Mouse (Mus musculus) limb, embryonic 10.5 days (tissue): ENCODE measurements around the gene Tomm20. TPM values are rescaled to one million over a fixed set of nuclear protein-coding genes. Genes with fewer than 3 reads are reported as not detected.
A peak's percentile ranks its signal among the peaks of the same experiment; 100 is the strongest.

Source experiments
- DNase-seq: peaks from one replicate; pipeline ENCODE4 v3.0.0-alpha.2; 2017; ENCODE audit warnings: low spot score
- H3K27ac ChIP-seq: fragments of 300-500 bp; sonication (generic); 2 replicates; pipeline ENCODE4 v1.5.1; 2016; ENCODE audit warnings: mild to moderate bottlenecking
- H3K27me3 ChIP-seq: fragments of 300-500 bp; sonication (generic); 2 replicates; pipeline ENCODE4 v1.6.1; 2016; ENCODE audit warnings: low read depth, mild to moderate bottlenecking; ENCODE audit not compliant: poor library complexity, severe bottlenecking
- H3K36me3 ChIP-seq: fragments of 300-500 bp; sonication (generic); 2 replicates; pipeline ENCODE4 v1.6.1; 2016; ENCODE audit warnings: mild to moderate bottlenecking, moderate library complexity
- H3K4me1 ChIP-seq: fragments of 300-500 bp; sonication (generic); 2 replicates; pipeline ENCODE4 v1.6.1; 2016
- H3K4me3 ChIP-seq: fragments of 300-500 bp; sonication (generic); 2 replicates; pipeline ENCODE4 v1.5.1; 2016; ENCODE audit warnings: mild to moderate bottlenecking, moderate library complexity
- H3K9me3 ChIP-seq: fragments of 300-500 bp; sonication (generic); replicated peaks from 2 replicates; pipeline ENCODE4 v1.6.1; 2016; ENCODE audit warnings: mild to moderate bottlenecking
- WGBS: fragments of 180-500 bp; shearing (Covaris S2); methylation state at CpG from one replicate; pipeline ENCODE4 v1.1.7; 2016; 5-methylcytosine and 5-hydroxymethylcytosine counted together
- polyA plus RNA-seq: library from polyadenylated mRNA; unstranded; fragments of >200 nt; fragmentation: Nextera tagmentation; extraction: Ambion mirVana; gene quantifications from 2 replicates; pipeline ENCODE4 v1.2.1, GENCODE M21; 2016

The Tomm20 gene
- polyA plus RNA-seq, 1 experiment from 2014 or later, result 301 TPM

DNA sequence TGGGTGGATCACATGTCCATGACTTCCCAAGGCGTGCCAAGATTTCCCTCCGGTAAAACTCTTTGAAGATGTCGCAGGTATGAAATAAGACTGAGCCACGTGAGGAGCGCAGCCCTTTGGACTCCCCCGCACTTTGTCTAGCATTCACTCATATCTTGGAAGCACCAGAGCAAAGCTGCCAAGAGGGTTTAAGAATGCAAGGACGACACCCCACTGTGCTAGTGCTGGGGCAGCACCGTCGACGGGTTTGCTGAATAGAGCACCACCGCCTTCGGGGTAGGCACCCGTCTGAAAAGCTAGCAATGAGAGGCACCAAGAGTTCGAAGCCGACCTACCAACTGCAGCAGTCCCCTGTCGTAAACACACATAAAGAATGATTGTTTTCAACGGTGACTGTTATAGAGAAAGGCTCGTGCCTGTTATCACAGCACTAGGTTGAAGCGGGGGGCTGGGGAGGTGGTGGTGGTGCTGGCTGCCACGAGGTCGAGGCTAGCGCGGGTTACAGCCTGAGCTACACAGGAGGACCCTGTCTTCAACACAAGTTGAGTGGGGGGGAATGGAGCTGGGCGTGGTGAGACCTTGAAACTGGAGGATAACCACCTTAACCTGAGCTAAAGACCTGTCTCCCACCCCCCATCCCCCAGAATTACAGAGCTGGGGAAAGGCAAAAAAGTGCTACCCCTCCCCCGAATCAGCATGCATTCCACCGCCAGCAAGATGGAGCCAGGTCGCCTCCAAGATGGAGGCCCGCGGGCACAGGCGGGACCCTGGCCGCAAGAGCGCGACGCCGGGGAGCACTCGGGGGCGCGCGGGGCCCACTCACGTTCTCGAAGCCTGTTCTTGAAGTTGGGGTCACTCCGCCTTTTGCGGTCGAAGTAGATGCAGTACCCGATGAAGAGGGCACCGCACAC lies 608 bp downstream of the Tomm20 start:
- DNase-seq, result peak; percentile 78
- peaks cover 55% of the 10 kb centered on the region for H3K36me3 ChIP-seq
- H3K27ac ChIP-seq, result peak overlapping the region; percentile 95
- under 1% methylated on average over 46 of the region's 46 CpGs for WGBS
- H3K4me3 ChIP-seq, result peak overlapping the region; percentile 86
- H3K27me3 ChIP-seq, result no peaks in the 10 kb centered on the region
- peaks cover 12% of the 10 kb centered on the region for H3K4me1 ChIP-seq
- no peaks in the 10 kb centered on the region for H3K9me3 ChIP-seq

DNA sequence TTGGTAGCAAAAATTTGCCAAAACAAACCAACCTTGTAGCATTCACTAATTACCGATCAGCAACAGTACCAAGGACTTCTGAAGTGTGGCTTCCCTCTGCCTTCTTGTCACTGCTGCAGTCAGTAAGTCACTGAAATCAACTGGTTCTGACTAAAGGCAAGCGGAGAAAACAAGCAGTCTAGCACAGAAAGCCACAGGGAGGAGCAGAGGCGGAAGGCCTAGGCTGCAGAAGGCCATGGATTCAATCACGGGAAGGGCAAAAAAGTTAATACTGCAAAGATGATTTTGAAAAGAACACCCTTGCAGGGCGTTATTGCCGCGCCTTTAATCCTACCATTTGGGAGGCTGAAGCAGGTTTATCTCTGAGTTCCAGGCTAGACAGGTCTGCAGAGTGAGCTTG lies 2.1 kb downstream of the Tomm20 start:
- 91% methylated on average over 7 of the region's 7 CpGs for whole genome bisulfite sequencing
- Histone ChIP-seq H3K9me3 (no peaks in the 10 kb centered on the region), H3K36me3 (peaks cover 55% of the 10 kb centered on the region), H3K4me3 (peak overlapping the region; percentile 86), H3K4me1 (peaks cover 12% of the 10 kb centered on the region), H3K27me3 (no peaks in the 10 kb centered on the region), H3K27ac (no peak overlapping the region)
- no peak for DNase-seq

DNA sequence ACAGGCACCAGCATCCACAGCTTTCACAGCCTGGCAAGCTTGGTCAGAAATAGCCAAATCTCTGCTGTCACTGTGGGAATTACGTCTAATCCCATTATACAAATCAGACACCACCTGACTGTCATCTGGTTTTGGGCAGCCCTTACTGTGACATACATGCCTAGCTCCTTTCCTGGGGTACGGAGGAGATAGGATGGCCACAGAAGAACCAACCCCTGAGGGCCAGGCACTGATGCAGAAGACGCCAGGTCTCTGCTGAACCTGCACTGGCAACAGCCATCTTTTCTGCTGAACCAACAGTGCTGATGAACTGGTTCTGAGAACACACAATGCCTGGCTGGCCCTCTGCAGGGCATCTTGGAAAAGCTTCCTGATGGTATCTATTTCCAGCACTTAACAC lies 8.3 kb downstream of the Tomm20 start:
- Histone ChIP-seq H3K27me3 (no peaks in the 10 kb centered on the region), H3K9me3 (no peaks in the 10 kb centered on the region), H3K4me1 (no peaks in the 10 kb centered on the region), H3K36me3 (peaks cover 85% of the 10 kb centered on the region), H3K27ac (no peak overlapping the region), H3K4me3 (no peak overlapping the region)
- WGBS, result 91% methylated on average over 3 of the region's 3 CpGs
- no peak for DNase-seq

DNA sequence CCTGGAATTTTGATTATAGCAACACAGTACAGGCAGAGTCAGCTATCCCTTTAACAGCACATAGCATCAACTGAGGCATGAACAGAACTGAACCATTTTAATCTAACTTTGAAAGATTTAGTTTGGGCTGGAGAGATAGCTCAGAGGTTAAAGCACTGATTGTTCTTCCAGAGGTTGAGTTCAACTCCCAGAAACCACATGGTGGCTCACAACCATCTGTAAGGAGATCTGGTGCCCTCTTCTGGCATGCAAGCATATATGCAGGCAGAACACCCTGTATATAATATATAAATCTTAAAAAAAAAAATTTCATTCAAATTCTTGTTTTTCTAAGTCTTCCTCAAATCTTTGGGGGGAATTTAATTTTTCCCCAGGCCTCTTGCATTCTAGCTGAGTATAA lies 9.7 kb downstream of the Tomm20 start:
- peaks cover 91% of the 10 kb centered on the region for H3K36me3 ChIP-seq
- no peak overlapping the region for H3K27ac ChIP-seq
- no peaks in the 10 kb centered on the region for H3K9me3 ChIP-seq
- no peaks in the 10 kb centered on the region for H3K4me1 ChIP-seq
- DNase-seq, result no peak
- H3K4me3 ChIP-seq, result no peak overlapping the region
- no peaks in the 10 kb centered on the region for H3K27me3 ChIP-seq

DNA sequence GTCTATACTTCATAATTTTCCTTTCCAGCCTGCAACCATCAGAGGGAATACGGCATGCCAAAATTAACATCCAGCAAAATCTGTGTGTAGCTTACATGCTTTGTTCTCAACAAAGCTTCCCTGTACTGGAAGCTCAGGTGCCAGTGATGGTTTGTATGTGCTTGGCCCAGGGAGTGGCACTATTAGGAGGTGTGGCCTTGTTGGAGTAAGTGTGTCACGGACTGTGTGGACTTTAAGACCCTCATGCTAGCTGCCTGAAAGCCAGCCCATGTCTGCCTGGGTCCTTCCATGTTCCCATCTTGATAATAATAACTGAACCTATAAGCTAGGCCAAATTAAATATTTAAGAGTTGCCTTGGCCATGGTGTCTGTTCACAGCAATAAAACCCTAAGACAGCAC lies 10.3 kb downstream of the Tomm20 start:
- Histone ChIP-seq H3K9me3 (no peaks in the 10 kb centered on the region), H3K4me3 (no peak overlapping the region), H3K36me3 (peaks cover 95% of the 10 kb centered on the region), H3K27ac (no peak overlapping the region), H3K4me1 (no peaks in the 10 kb centered on the region), H3K27me3 (no peaks in the 10 kb centered on the region)
- no peak for DNase-seq
- WGBS, result 94% methylated on average over 2 of the region's 2 CpGs

DNA sequence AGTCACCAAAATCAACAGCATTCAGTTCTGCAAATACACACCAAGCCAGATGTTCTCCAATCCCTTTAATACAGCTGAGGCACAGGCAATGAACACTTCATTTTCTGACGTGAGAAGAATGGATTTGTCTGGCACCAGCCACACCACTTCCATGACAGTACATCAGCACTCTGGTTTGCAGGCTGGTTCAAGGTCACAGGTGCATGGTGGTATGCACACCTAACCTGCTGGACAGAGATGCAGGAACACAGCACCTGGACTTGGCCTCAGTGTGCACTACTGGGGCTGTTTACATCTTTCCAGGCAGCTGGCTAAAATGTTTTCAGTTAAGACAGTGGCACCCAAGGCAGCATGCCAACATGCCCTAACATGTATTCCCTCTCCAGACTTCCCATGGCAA lies 13.0 kb downstream of the Tomm20 start:
- Histone ChIP-seq H3K27me3 (no peaks in the 10 kb centered on the region), H3K4me3 (no peak overlapping the region), H3K9me3 (no peaks in the 10 kb centered on the region), H3K36me3 (peaks cover 94% of the 10 kb centered on the region), H3K4me1 (no peaks in the 10 kb centered on the region), H3K27ac (no peak overlapping the region)
- 77% methylated on average over 1 of the region's 1 CpGs for WGBS
- no peak for DNase-seq

DNA sequence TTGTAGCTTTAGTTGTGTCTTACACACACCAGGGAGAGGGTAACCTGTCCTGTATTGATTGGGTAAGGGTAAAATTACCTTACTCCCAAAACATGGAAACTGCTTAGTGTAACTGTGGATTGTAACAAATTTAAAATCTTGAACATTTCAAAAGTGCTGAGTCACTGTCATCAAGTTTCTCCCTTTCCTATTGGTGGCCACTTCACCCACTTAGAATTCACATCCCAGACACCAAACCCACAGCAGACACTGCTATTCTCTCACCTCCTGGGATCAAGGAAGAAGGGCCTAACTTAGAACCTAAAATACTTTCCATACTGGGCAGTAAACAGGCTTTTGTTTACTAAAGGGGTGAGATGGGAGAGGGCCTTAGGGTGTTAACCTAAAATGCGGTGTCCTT lies 13.4 kb downstream of the Tomm20 start:
- no peak overlapping the region for H3K27ac ChIP-seq
- H3K4me1 ChIP-seq, result no peaks in the 10 kb centered on the region
- no peaks in the 10 kb centered on the region for H3K9me3 ChIP-seq
- no peak overlapping the region for H3K4me3 ChIP-seq
- peaks cover 94% of the 10 kb centered on the region for H3K36me3 ChIP-seq
- 94% methylated on average over 1 of the region's 1 CpGs for WGBS
- no peaks in the 10 kb centered on the region for H3K27me3 ChIP-seq
- DNase-seq, result no peak

DNA sequence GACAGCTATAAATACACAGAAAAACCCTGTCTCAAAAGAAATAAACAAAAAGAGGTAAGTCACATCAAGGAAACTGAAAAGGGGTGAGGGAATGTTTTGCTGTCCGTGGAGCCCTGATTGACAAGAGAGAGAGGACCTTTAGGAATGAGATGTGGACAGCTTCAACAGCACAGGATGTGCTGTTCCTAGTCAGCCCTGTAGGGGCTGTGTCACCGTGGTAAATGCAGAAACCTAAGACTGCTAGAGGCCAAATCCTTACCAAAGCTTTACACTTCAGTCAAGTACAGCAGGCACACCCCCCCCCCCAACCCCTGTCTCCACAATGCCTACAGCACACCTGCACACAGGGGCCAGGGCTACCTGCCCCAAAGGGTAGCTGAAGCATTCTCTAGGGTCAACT lies 13.9 kb downstream of the Tomm20 start:
- H3K27ac ChIP-seq, result no peak overlapping the region
- no peaks in the 10 kb centered on the region for H3K4me1 ChIP-seq
- no peak overlapping the region for H3K4me3 ChIP-seq
- no peak for DNase-seq
- no peaks in the 10 kb centered on the region for H3K27me3 ChIP-seq
- 52% methylated on average over 2 of the region's 2 CpGs for WGBS
- H3K9me3 ChIP-seq, result no peaks in the 10 kb centered on the region
- H3K36me3 ChIP-seq, result peaks cover 91% of the 10 kb centered on the region

DNA sequence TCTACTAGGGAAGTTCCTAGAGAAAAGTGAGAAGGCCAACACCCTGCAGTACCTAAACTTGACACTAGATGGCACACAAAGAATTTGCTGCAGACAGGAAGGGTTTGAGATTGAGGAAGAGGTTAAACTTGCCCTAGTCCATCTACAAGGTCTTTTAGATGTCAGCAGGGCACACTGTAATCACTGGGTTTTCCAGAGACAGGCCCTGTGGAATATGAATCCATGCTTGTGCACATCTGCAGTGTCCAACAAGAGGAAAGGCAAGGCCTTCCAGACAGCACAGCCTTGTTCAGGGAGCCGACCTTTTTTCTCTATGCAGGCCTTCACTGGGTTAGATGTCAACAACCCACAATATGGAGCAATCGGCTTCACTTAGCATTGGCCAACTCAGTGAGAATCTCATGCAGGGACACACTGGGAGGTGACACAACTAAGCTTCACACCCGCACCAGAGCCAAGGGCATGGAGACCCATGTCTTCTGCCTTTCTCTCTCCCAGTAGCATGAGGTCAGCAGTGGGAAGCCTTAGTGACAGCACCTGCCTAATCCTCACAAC lies 16.0 kb downstream of the Tomm20 start:
- H3K27ac ChIP-seq, result no peak overlapping the region
- no peak overlapping the region for H3K4me3 ChIP-seq
- 80% methylated on average over 3 of the region's 3 CpGs for WGBS
- no peaks in the 10 kb centered on the region for H3K27me3 ChIP-seq
- peak; percentile 69 for DNase-seq
- H3K36me3 ChIP-seq, result peaks cover 86% of the 10 kb centered on the region
- no peaks in the 10 kb centered on the region for H3K9me3 ChIP-seq
- no peaks in the 10 kb centered on the region for H3K4me1 ChIP-seq

DNA sequence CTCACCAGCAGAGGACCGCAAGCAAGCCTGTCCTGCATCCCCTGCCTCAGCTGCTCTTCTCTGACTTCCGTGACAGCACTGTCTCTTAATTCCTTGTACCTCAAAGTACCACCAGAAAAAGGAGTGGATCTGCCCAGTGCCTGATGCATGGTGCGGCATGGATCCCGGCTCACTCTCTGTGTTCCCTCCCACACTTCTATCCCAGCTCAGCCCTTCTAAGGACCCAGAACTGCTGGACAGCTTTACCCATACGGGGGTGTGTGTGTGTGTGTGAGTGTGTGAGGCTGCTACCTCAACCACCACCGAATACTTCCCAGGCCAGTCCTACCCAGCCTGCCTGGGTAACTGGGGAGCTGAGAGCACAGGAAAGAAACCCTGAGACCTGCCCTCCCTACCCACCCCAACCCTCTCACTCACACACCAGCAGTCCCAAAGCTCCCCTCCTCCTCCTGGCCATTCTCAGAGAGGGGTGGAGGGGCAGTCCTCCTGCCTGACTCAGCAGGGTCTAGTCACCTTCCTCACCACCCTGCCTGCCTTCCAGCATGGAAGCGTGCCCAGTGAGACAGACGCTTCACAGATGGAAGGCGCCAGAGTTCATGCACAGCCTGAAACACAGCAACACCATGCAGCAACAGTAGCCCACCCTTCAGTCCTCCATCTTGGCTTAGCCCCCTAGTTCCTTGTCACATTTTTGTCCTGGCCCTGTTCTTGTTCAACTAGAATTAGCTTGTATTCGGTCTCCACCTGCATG lies 16.7 kb downstream of the Tomm20 start:
- H3K36me3 ChIP-seq, result peaks cover 82% of the 10 kb centered on the region
- H3K4me1 ChIP-seq, result no peaks in the 10 kb centered on the region
- H3K27me3 ChIP-seq, result no peaks in the 10 kb centered on the region
- no peaks in the 10 kb centered on the region for H3K9me3 ChIP-seq
- DNase-seq, result no peak
- H3K27ac ChIP-seq, result no peak overlapping the region
- 92% methylated on average over 10 of the region's 10 CpGs for WGBS
- no peak overlapping the region for H3K4me3 ChIP-seq

DNA sequence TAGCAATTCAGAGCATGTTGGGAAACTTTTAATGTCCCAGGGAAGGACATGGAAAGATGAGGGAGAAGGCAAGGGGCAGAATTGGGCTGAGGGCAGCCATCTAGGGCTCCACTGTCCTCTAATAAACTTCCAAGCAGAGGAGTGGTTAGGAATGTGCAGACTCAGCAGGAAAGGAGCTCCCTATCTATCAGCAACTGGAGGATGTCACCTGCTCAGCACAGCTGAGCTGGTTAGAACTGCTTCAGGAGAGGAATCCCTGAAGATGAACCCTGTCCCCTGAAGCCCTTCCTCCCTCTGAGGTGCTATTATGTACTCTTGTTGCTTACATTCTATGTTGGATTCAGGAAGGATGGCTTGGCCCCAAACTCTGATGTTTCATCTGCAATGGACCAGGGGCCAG lies 17.6 kb downstream of the Tomm20 start:
- Histone ChIP-seq H3K27ac (no peak overlapping the region), H3K4me3 (no peak overlapping the region), H3K27me3 (no peaks in the 10 kb centered on the region), H3K36me3 (peaks cover 76% of the 10 kb centered on the region), H3K4me1 (no peaks in the 10 kb centered on the region), H3K9me3 (no peaks in the 10 kb centered on the region)
- DNase-seq, result no peak

DNA sequence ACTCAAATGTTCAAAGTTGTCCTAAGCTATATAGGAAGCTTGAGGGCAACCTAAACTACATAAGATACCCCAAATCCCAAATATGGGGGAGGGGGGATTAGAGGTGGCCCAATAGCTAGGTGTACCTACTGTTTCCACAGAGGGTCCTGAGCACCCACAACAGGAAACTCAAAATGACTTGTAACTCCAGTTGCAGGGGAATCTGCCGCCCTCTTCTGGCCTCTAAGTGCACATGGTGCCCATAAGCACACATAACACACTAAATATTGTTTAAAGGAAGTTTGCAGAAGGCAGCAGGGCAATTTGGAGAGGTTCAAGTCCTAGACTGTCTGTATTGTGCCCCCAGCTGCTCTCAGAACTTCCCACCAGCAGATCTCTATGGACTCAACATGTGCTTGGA lies 18.6 kb downstream of the Tomm20 start:
- H3K27ac ChIP-seq, result no peak overlapping the region
- no peaks in the 10 kb centered on the region for H3K9me3 ChIP-seq
- no peak overlapping the region for H3K4me3 ChIP-seq
- WGBS, result 75% methylated on average over 1 of the region's 1 CpGs
- no peak for DNase-seq
- no peaks in the 10 kb centered on the region for H3K4me1 ChIP-seq
- H3K27me3 ChIP-seq, result no peaks in the 10 kb centered on the region
- peaks cover 68% of the 10 kb centered on the region for H3K36me3 ChIP-seq

DNA sequence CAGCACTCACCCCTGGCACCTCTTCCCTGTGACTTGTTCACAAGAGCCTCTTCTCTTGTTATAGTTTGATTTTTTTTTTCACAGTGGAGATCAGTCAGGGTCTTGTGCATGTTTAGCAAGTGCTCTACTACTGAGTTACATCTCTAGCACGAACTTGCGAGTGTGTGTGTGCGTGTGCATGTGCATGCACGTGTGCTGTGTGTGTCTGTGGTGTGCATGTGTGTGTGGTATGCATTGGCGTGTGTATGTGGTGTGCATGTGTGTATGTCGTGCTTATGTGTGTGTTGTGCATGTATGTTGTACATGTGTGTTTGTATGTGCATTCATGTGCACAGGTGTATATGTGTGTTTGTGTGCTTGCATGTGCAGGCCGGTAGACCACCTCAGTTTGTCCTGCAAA lies 22.7 kb downstream of the Tomm20 start:
- DNase-seq, result no peak
- WGBS, result 91% methylated on average over 7 of the region's 7 CpGs
- no peaks in the 10 kb centered on the region for H3K9me3 ChIP-seq

More for the DNA sequence above, 22.7 kb downstream of the Tomm20 start:
- no peak overlapping the region for H3K4me3 ChIP-seq
- no peak overlapping the region for H3K27ac ChIP-seq
- H3K4me1 ChIP-seq, result peaks cover 11% of the 10 kb centered on the region
- peaks cover 32% of the 10 kb centered on the region for H3K36me3 ChIP-seq
- no peaks in the 10 kb centered on the region for H3K27me3 ChIP-seq
